Mouse (Mus musculus) heart, embryonic 15.5 days (tissue): ENCODE results near the gene Tdrd12. TPM values are rescaled to one million over a fixed set of nuclear protein-coding genes. Genes with fewer than 3 reads are reported as not detected.
A peak's percentile ranks its signal among the peaks of the same experiment; 100 is the strongest.
"Not testable (repeated sequence)": the region's sequence is repeated elsewhere in the genome, so short reads cannot be mapped to it uniquely, and the experiment has no call there.

Experiments
- ATAC-seq: fragments of 200-750 bp; cut with Nextera tagmentation; replicated peaks from 2 replicates; pipeline ENCODE4 v1.8.0; 2017; ENCODE audit warnings: low read depth, moderate TSS enrichment; ENCODE audit not compliant: insufficient number of reproducible peaks, insufficient read depth, low FRiP score
- H3K27ac ChIP-seq: fragments of 300-500 bp; sonication (generic); 2 replicates; pipeline ENCODE4 v1.5.1; 2015; ENCODE audit warnings: mild to moderate bottlenecking, inconsistent platforms
- H3K27me3 ChIP-seq: fragments of 300-500 bp; sonication (generic); 2 replicates; pipeline ENCODE4 v1.6.1; 2015; ENCODE audit warnings: inconsistent platforms
- H3K36me3 ChIP-seq: fragments of 300-500 bp; sonication (generic); 2 replicates; pipeline ENCODE4 v1.6.1; 2015; ENCODE audit warnings: mild to moderate bottlenecking, inconsistent platforms
- H3K4me1 ChIP-seq: fragments of 300-500 bp; sonication (generic); replicated peaks from 2 replicates; pipeline ENCODE4 v1.6.1; 2015; ENCODE audit warnings: inconsistent platforms
- H3K4me2 ChIP-seq: fragments of 300-500 bp; sonication (generic); 2 replicates; pipeline ENCODE4 v1.6.1; 2015; ENCODE audit warnings: inconsistent platforms, mild to moderate bottlenecking, moderate library complexity
- H3K4me3 ChIP-seq: fragments of 300-500 bp; sonication (generic); 2 replicates; pipeline ENCODE4 v1.5.1; 2015; ENCODE audit warnings: mild to moderate bottlenecking, inconsistent platforms
- H3K9ac ChIP-seq: fragments of 300-500 bp; sonication (generic); 2 replicates; pipeline ENCODE4 v1.6.1; 2015; ENCODE audit warnings: mild to moderate bottlenecking, inconsistent platforms
- H3K9me3 ChIP-seq: fragments of 300-500 bp; sonication (generic); replicated peaks from 2 replicates; pipeline ENCODE4 v1.6.1; 2016; ENCODE audit warnings: inconsistent platforms
- WGBS: fragments of 180-500 bp; shearing (Covaris S2); methylation state at CpG from one replicate; pipeline ENCODE4 v1.1.7; 2015; ENCODE audit warnings: mixed read lengths; 5-methylcytosine and 5-hydroxymethylcytosine counted together
- polyA plus RNA-seq: library from polyadenylated mRNA; unstranded; fragments of >200 nt; fragmentation: Nextera tagmentation; extraction: Ambion mirVana; gene quantifications from 2 replicates; pipeline ENCODE4 v1.2.1, GENCODE M21; 2015

Tdrd12 gene
- polyA plus RNA-seq, 1 experiment from 2014 or later: 1.4 TPM

DNA sequence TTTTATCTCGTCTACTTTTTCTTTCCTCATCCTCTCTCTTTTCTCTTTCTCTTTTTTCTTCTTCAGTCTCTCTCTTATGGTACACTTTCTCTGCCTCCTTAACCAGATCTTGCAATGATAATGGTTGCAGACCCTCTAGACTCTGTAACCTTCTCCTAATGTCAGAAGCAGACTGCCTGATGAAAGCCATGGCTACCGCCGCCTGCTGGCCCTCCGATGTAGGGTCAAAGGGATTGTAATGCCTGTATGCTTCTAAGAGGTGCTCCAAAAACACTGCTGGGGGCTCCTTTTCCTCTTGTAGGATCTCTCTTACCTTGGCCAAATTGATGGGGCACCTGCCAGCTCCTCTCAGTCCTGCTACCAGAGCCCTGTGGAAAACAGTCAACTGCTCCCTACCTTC, 32.2 kb upstream of the Tdrd12 start:
- ATAC-seq, H3K4me1 ChIP-seq, H3K27me3 ChIP-seq, H3K9me3 ChIP-seq, H3K36me3 ChIP-seq, H3K4me2 ChIP-seq, H3K27ac ChIP-seq, H3K9ac ChIP-seq, H3K4me3 ChIP-seq: not testable (repeated sequence)
- WGBS: 83% methylated on average over 4 of the region's 4 CpGs

DNA sequence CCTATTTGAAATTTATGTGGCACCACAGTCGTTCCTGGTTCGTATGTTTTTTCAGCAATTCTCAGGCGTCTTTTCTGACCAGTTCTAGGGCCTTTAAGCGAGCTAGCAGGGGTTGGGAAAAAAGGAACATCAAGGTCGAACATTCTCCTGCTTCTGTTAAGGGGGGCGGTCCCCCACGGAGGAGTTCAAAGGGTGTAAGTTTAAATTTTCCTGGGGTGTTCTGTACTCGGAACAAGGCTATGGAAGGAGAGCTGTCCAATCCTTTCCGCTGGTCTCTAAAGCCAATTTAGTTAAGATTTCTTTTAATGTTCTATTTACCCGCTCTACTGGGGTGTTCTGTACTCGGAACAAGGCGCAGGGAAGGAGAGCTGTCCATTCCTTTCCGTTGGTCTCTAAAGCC, 28.4 kb upstream of the Tdrd12 start:
- 82% methylated on average over 13 of the region's 13 CpGs for WGBS
- not testable (repeated sequence) for H3K36me3 ChIP-seq, H3K9me3 ChIP-seq, H3K27ac ChIP-seq, ATAC-seq, H3K27me3 ChIP-seq, H3K4me2 ChIP-seq, H3K4me1 ChIP-seq, H3K4me3 ChIP-seq, H3K9ac ChIP-seq

DNA sequence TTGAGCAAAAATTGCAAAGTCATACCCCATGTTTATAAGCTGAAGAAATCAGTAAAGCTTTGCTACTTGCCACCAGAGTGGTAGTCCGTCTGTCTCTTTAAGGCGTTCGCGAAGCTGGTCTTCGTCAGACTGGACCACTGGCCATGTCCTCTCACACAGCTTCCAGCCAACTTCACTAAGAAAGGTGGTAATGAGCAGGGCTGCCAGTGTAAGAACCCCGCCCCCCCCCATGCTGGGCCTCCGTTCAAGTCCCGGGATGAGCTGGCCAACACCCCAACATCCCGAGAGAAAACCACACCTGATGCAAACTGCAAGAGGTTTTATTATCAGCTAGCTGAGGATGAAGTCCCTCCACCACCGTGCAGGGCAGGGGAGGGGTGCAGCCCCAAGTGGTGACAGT, 27.3 kb upstream of the Tdrd12 start:
- not testable (repeated sequence) for H3K9ac ChIP-seq, H3K27ac ChIP-seq, H3K27me3 ChIP-seq, H3K4me3 ChIP-seq, H3K9me3 ChIP-seq, H3K36me3 ChIP-seq, H3K4me2 ChIP-seq, H3K4me1 ChIP-seq, ATAC-seq
- WGBS: 70% methylated on average over 10 of the region's 10 CpGs

DNA sequence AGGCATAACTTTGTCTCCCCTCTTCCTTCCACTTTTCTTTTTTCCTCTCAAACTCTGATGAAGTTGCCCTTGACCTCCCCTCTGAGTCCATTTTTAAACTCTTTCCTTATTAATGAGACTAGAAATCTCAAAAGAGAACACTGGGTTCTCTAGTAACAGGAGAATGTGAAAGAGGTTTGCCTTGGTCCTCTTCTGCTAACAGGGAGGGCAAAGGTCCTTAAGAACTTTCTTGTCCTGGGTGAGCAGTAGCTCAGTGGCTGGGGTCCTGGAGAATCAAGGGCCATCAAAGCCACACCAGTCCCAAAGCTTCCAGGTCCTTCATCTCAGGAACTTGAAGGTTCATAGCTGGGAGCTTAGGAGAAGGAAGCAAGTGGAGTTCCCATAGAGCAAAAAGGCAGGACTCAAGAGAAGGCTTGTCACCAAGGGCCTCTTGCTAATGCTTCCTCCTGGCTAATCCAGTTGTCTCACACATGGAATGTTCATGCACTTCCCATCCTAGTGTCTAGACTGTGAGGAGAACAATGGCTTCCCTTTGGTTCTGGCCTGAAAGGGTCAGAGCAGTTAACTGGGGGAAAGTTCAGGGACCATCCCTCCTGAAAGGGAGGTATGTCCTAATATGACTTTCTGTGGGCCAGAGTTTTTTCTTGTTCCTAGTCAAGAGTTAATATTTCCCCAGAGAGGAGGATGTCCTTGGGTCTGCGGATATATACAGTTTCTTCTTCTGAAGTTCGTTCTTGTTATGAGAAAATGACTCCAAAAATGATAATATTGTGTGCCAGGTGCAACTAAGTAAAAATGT, 26.7 kb upstream of the Tdrd12 start:
- Histone ChIP-seq H3K9me3 (no peaks in the 10 kb centered on the region), H3K27me3 (no peaks in the 10 kb centered on the region), H3K4me3 (no peak overlapping the region), H3K27ac (no peak overlapping the region), H3K36me3 (no peaks in the 10 kb centered on the region), H3K9ac (no peak overlapping the region), H3K4me1 (no peaks in the 10 kb centered on the region), H3K4me2 (no peak overlapping the region)
- no peak for ATAC-seq
- 76% methylated on average over 2 of the region's 2 CpGs for WGBS

DNA sequence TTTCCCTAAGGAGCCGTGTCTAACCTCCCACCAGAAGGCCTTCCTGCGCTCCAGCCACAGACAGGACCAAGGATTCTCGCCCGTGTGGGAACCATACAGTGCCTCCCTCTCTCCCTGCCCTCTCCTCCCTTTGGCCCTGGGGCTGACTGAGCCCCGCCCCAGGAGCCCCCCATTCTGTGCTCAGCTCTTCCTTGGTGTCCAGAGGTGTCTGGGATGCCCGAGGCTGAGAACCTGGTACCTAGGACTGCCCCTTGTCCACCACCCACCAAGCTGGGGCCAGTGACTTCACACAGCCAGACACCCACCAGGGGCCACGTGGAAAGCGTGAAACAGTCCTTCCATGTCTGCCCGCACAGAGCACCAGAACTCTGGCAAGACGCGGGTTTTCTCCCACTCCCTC, 25.5 kb upstream of the Tdrd12 start:
- H3K9ac ChIP-seq: no peak overlapping the region
- H3K4me2 ChIP-seq: no peak overlapping the region
- no peaks in the 10 kb centered on the region for H3K4me1 ChIP-seq
- H3K4me3 ChIP-seq: no peak overlapping the region
- no peak overlapping the region for H3K27ac ChIP-seq
- no peaks in the 10 kb centered on the region for H3K36me3 ChIP-seq
- H3K9me3 ChIP-seq: no peaks in the 10 kb centered on the region
- no peaks in the 10 kb centered on the region for H3K27me3 ChIP-seq
- WGBS: 60% methylated on average over 11 of the region's 11 CpGs
- ATAC-seq: no peak

DNA sequence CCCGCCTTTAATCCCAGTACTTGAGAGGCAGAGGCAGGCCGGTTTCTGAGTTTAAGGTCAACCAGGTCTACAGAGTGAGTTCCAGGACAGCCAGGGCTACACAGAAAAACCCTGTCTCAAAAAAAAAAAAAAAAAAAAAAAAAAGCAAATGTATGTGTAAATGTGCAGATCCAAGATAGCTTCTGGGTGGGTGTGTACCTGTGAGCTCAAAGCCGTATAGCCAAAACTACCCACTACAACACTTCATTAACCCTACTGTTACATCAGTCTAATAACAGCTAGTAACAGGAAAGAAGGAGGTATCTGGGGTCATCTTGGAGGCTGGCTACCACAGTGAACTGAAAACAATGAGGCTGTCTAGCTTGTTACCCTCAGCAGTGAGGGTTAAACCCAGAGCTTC, 22.3 kb upstream of the Tdrd12 start:
- Histone ChIP-seq H3K9ac (no peak overlapping the region), H3K4me3 (no peak overlapping the region), H3K9me3 (no peaks in the 10 kb centered on the region), H3K36me3 (no peaks in the 10 kb centered on the region), H3K4me1 (peaks cover 9% of the 10 kb centered on the region; the same call in 1 of the 2 replicates), H3K27me3 (no peaks in the 10 kb centered on the region), H3K27ac (no peak overlapping the region), H3K4me2 (no peak overlapping the region)
- WGBS: 89% methylated on average over 3 of the region's 3 CpGs
- no peak for ATAC-seq

DNA sequence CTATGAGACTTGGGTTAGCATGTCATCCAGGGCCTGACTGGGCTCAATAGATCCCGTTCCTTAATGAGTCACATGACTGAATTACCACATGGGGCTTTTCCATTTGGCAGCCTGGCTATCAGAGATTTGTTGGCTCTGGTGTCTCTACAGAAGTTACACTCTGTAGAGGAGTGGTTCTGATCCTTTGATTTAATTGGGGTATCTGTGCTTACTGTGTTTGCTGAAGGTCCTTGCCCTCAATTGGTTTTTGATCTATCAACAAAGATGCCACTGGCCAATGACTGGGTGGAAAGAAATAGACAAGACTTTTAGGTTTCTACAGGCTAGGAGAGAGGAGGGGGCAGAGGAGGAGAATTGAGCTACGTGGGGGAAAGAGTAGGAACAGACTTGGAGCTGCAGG, 21.1 kb upstream of the Tdrd12 start:
- Histone ChIP-seq H3K4me2 (no peak overlapping the region), H3K36me3 (no peaks in the 10 kb centered on the region), H3K9ac (no peak overlapping the region), H3K27ac (no peak overlapping the region), H3K9me3 (no peaks in the 10 kb centered on the region), H3K4me3 (no peak overlapping the region), H3K4me1 (peaks cover 15% of the 10 kb centered on the region; the same call in 1 of the 2 replicates), H3K27me3 (no peaks in the 10 kb centered on the region)
- WGBS: 45% methylated on average over 2 of the region's 2 CpGs
- no peak for ATAC-seq

DNA sequence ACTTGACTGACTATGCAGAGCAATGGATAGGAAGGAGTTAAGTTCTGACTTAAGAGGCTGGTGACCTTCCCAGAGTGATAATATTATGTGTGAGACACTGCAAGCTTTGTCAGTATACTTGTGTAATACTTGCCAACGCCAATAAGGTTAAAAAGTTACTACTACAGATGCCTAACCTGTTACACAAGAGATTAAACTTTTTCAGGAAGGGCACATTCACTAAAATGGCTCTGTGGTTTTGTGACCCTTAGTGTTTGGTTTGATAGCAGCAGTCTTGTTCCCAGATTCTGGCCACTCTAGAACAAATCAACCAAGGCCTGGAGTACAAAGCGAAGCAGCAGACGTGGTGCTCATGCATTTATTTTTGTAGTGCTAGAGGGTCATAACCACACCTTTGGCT, 20.0 kb upstream of the Tdrd12 start:
- Histone ChIP-seq H3K27ac (no peak overlapping the region), H3K9ac (no peak overlapping the region), H3K27me3 (no peaks in the 10 kb centered on the region), H3K4me1 (peaks cover 15% of the 10 kb centered on the region; the same call in 1 of the 2 replicates), H3K36me3 (no peaks in the 10 kb centered on the region), H3K4me3 (no peak overlapping the region), H3K9me3 (no peaks in the 10 kb centered on the region), H3K4me2 (no peak overlapping the region)
- no peak for ATAC-seq
- 54% methylated on average over 3 of the region's 3 CpGs for WGBS

DNA sequence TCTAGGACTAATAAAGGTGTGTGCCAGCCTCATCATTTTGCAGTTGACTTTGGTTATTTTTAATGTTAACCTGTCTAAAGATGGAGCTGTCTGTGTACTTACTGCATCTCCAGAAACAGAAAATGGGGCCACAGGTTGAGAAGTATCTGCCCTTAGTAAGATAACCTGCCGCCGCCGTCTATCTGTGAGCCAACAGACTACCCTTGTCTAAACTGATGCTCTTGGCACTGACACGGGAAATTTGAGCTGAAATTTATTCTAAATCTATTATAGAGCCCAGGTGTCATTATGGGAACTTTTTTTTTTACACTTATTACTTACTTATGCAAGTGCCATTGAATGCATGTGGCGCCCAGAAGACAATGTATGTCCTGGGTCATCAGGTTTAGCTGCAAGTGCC, 19.4 kb upstream of the Tdrd12 start:
- Histone ChIP-seq H3K9me3 (no peaks in the 10 kb centered on the region), H3K9ac (no peak overlapping the region), H3K4me1 (peaks cover 15% of the 10 kb centered on the region; the same call in 1 of the 2 replicates), H3K36me3 (no peaks in the 10 kb centered on the region), H3K27ac (no peak overlapping the region), H3K27me3 (no peaks in the 10 kb centered on the region), H3K4me3 (no peak overlapping the region), H3K4me2 (no peak overlapping the region)
- ATAC-seq: no peak
- whole genome bisulfite sequencing: 82% methylated on average over 5 of the region's 5 CpGs

DNA sequence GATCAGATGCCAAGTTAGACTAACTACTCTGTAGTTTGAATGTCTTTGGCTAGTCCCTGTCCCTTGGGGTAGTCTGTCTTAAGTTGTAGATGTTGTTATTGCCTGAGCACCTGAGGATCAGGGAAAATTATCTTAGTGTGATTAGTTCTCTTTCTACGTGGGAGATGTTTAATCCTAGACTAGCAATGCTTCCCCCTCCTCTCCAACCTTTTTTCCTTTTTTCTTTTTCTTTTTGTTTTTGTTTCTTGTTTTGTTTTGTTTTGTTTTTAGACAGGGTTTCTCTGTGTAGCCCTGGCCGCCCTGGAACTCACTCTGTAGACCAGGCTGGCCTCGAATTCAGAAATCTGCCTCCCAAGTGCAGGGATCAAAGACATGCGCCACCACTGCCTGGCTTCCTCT, 18.7 kb upstream of the Tdrd12 start, which contains the start of gene Nudt19:
Gene Nudt19, minus strand, starts transcription at position 100 of the 399 bp plus-strand sequence.
- Histone ChIP-seq H3K9me3 (no peaks in the 10 kb centered on the region), H3K4me1 (peaks cover 15% of the 10 kb centered on the region; the same call in 1 of the 2 replicates), H3K27ac (peak within 1 kb of the TSS; percentile 98), H3K4me3 (peak within 1 kb of the TSS; percentile 86), H3K4me2 (peak within 1 kb of the TSS; percentile 97), H3K27me3 (no peaks in the 10 kb centered on the region), H3K36me3 (peaks cover 6% of the 10 kb centered on the region; the same call in 1 of the 2 replicates), H3K9ac (peak within 1 kb of the TSS; percentile 86)
- WGBS: 62% methylated on average over 4 of the region's 4 CpGs
- ATAC-seq: no peak

DNA sequence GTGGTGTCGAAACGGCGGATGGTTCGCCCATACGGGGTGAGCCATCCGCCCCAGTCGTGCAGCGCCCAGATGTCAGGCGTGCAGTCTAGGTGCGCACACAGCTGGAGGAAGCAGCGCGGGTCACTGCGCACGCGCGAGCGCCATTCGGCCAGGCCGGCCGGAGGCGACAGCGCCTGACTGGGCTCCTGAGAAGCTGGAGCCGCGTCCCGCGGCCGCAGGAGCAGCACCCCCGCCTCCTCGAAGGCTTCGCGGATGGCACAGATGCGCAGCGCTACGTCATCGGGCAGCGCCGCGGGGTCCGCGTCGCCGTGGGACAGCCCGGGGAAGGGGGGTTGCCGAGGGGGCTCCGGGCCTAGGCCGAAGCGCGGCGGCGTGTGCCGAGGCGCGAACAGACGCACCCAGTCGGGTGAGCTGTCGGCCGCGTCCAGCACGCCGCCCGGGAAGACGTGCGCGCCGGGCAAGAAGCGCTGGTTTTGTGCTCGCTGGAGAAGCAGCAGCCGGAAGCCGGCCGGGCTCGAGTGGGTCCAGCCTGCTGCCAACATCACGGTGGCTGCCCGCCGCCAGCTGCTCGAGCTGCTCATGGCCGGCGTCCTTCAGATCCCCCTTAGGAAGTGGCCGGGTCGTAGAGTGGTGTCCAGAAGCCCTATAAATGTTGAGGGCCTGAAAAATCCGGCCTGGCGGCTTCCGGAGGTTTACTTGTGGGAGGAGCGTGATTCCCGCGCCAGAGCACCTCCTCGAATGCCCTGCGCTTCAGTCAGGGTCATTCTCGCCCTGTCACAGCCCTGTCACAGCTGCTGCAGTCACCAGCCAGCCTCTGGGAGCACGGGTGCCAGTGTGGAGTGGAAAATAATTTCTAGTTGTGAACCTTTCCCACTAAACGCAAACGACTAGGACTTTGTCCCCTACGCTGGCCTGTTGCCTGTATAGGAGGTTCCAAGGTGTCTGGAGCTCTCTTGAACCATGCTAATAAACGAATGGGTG, 18.0 kb upstream of the Tdrd12 start:
- Histone ChIP-seq H3K9me3 (no peaks in the 10 kb centered on the region), H3K27me3 (no peaks in the 10 kb centered on the region), H3K4me3 (peak overlapping the region; percentile 86), H3K36me3 (peaks cover 13% of the 10 kb centered on the region), H3K27ac (peak overlapping the region; percentile 98), H3K4me1 (peaks cover 15% of the 10 kb centered on the region; the same call in 1 of the 2 replicates), H3K9ac (peak overlapping the region; percentile 86), H3K4me2 (peak overlapping the region; percentile 97)
- peak; percentile 92 for ATAC-seq
- under 1% methylated on average over 93 of the region's 93 CpGs for WGBS
